Mouse (Mus musculus) kidney, embryonic 14.5 days (tissue): ENCODE measurements around the gene Phf14. TPM values are rescaled to one million over a fixed set of nuclear protein-coding genes. Genes with fewer than 3 reads are reported as not detected.

ENCODE experiments used
- ATAC-seq: fragments of 200-750 bp; cut with Nextera tagmentation; 2 replicates; pipeline ENCODE4 v1.8.0; 2017; ENCODE audit warnings: moderate number of reproducible peaks, mild to moderate bottlenecking, moderate TSS enrichment, moderate library complexity; ENCODE audit not compliant: low FRiP score, low TSS enrichment
- H3K27ac ChIP-seq: fragments of 300-500 bp; sonication (generic); 2 replicates; pipeline ENCODE4 v1.5.1; 2014; ENCODE audit warnings: low read depth, mild to moderate bottlenecking, low read length, moderate library complexity, mixed read lengths
- H3K27me3 ChIP-seq: fragments of 300-500 bp; sonication (generic); 2 replicates; pipeline ENCODE4 v1.6.1; 2014; ENCODE audit warnings: mild to moderate bottlenecking, low read length; ENCODE audit not compliant: control insufficient read depth, insufficient read depth
- H3K36me3 ChIP-seq: fragments of 300-500 bp; sonication (generic); 2 replicates; pipeline ENCODE4 v1.6.1; 2014; ENCODE audit warnings: low read length, mixed read lengths; ENCODE audit not compliant: control insufficient read depth, insufficient read depth
- H3K4me1 ChIP-seq: fragments of 300-500 bp; sonication (generic); 2 replicates; pipeline ENCODE4 v1.6.1; 2014; ENCODE audit warnings: low read length, mixed read lengths; ENCODE audit not compliant: control insufficient read depth, insufficient read depth
- H3K4me2 ChIP-seq: fragments of 300-500 bp; sonication (generic); replicated peaks from 2 replicates; pipeline ENCODE4 v1.6.1; 2014; ENCODE audit warnings: low read depth, mild to moderate bottlenecking, low read length
- H3K4me3 ChIP-seq: fragments of 300-500 bp; sonication (generic); 2 replicates; pipeline ENCODE4 v1.5.1; 2014; ENCODE audit warnings: mild to moderate bottlenecking, low read length
- H3K9ac ChIP-seq: fragments of 300-500 bp; sonication (generic); 2 replicates; pipeline ENCODE4 v1.6.1; 2014; ENCODE audit warnings: low read depth, mild to moderate bottlenecking, low read length, moderate library complexity
- H3K9me3 ChIP-seq: fragments of 300-500 bp; sonication (generic); 2 replicates; pipeline ENCODE4 v1.6.1; 2016; ENCODE audit warnings: low read length; ENCODE audit not compliant: control insufficient read depth
- WGBS: fragments of 180-500 bp; shearing (Covaris S2); extraction: QIAGEN DNeasy Blood & Tissue Kit; methylation state at CpG from one replicate; pipeline ENCODE4 v1.1.7; 2014; 5-methylcytosine and 5-hydroxymethylcytosine counted together
- polyA plus RNA-seq: library from polyadenylated mRNA; unstranded; fragments of >200 nt; fragmentation: Nextera tagmentation; extraction: Ambion mirVana; gene quantifications from 2 replicates; pipeline ENCODE4 v1.2.1, GENCODE M21; 2014

Phf14 gene
- polyA plus RNA-seq, 1 experiment from 2014 or later = 92.6 TPM

DNA sequence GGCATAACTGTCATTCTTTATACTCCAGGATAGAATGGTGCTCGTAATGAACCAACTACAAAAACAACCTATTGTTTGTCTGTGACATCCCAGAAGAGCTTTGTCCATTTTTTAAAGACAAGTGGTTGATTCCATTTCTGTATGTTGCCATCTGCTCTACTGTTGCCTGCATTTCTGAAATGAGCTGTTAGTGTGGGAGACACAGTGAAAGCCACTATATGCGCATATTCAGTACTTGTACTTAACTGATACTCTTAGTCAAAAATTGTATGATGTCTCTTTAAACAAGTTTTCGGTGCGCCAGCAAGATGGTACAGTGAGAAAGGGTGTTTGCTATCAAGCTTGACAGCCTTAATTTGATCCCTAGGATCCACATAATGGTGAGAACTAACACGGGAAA, 177.1 kb downstream of the Phf14 start:
- Histone ChIP-seq H3K4me2 (no peak overlapping the region), H3K27ac (no peak overlapping the region), H3K27me3 (no peaks in the 10 kb centered on the region), H3K4me3 (no peak overlapping the region), H3K9me3 (no peaks in the 10 kb centered on the region), H3K9ac (no peak overlapping the region), H3K36me3 (no peaks in the 10 kb centered on the region), H3K4me1 (no peaks in the 10 kb centered on the region)
- no peak for ATAC-seq
- 76% methylated on average over 5 of the region's 5 CpGs for WGBS

DNA sequence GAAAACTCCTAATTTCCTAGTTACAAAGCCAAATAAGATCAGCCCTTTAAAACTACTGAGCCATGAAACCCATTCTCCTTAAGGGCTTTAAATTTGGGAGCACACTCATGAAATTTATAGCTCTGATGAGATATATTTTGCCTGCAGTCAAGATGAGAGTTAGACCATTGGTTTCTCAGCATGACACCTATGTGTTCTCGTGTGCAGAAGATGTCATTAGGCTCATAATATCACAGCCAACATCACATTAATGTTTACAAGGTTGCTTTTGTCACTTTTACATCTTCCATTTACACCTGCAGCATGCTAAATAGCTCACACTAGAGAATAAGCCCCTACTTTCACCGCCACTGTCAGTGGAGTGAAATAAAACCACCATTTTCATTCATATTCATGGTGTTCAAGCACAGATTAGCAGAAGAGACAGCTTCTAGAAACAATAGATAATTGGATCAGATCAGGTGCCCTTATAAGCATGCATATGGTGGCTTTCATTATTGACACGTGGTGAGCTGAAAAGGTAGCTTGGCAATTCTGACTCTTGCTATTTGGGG, 181.9 kb downstream of the Phf14 start:
- no peak for ATAC-seq
- Histone ChIP-seq H3K4me2 (no peak overlapping the region), H3K27ac (no peak overlapping the region), H3K9me3 (no peaks in the 10 kb centered on the region), H3K4me1 (no peaks in the 10 kb centered on the region), H3K9ac (no peak overlapping the region), H3K36me3 (no peaks in the 10 kb centered on the region), H3K27me3 (no peaks in the 10 kb centered on the region), H3K4me3 (no peak overlapping the region)
- 63% methylated on average over 3 of the region's 3 CpGs for WGBS

DNA sequence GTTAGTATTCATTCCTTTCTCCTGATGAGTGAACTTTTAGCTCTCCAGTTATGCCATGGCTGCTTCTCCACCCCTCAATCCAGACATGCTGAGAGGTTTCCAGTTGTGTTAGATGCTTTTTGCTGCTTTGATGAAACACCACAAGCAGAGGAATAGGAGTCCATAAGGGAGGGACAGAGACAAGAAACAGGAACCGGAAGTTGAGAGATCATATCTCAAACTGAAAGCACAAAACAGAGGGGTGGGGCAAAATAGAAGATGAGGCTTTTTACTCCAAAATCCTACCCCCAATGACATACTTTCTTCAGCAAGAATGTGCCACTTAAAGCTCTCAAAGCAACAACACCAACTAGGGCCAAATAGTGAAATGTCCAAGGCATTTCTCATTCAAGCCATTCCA, 188.1 kb downstream of the Phf14 start:
- Histone ChIP-seq H3K4me1 (no peaks in the 10 kb centered on the region), H3K27me3 (no peaks in the 10 kb centered on the region), H3K4me3 (no peak overlapping the region), H3K36me3 (no peaks in the 10 kb centered on the region), H3K27ac (no peak overlapping the region), H3K4me2 (no peak overlapping the region), H3K9me3 (no peaks in the 10 kb centered on the region), H3K9ac (no peak overlapping the region)
- ATAC-seq = no peak
- WGBS = 79% methylated on average over 1 of the region's 1 CpGs

DNA sequence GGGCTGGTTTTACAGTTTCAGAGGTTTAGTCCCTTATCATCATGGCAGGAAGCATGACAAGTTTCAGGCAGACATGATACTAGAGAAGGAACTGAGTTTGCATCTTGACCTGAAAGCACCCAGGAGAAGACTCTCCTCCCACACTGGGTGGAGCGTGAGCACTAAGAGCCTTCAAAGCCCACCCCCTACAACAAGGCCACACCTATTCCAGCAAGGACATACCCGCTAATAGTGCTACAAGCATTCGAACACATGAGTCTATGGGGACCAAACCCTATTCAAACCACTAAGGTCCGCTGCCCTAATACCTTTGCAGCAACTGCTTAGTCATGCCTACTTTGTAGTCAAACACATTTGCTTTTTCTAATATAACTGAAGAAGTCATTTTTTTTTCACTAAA, 189.5 kb downstream of the Phf14 start:
- Histone ChIP-seq H3K9ac (no peak overlapping the region), H3K27me3 (no peaks in the 10 kb centered on the region), H3K4me3 (no peak overlapping the region), H3K27ac (no peak overlapping the region), H3K4me1 (no peaks in the 10 kb centered on the region), H3K36me3 (no peaks in the 10 kb centered on the region), H3K9me3 (no peaks in the 10 kb centered on the region), H3K4me2 (no peak overlapping the region)
- ATAC-seq = peak; percentile 49; the same call in 1 of the 2 replicates
- WGBS = 58% methylated on average over 4 of the region's 4 CpGs

DNA sequence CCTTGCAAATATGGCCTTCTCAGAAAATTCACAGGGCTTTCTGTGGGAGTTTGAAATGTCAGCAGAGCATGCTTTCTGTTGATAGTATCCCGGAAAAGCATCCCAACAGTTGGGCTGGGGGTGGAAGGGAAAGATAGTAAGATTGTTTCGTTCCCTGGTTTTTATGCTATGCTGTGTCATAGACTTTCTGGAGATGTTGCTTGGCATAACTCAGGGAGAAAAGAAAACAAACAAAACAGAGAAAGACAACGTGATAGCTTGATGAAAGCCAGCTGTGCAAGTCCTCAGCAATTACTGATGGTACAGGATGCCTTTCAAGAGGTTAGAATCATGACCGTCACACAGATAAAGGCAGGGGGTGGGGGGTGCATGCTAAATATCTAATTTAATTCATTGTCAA, 197.5 kb downstream of the Phf14 start:
- Histone ChIP-seq H3K27ac (no peak overlapping the region), H3K9ac (no peak overlapping the region), H3K4me3 (no peak overlapping the region), H3K4me2 (no peak overlapping the region), H3K27me3 (no peaks in the 10 kb centered on the region), H3K36me3 (no peaks in the 10 kb centered on the region), H3K9me3 (no peaks in the 10 kb centered on the region), H3K4me1 (no peaks in the 10 kb centered on the region)
- ATAC-seq = peak; percentile 72; the same call in 1 of the 2 replicates
- 36% methylated on average over 4 of the region's 4 CpGs for whole genome bisulfite sequencing

DNA sequence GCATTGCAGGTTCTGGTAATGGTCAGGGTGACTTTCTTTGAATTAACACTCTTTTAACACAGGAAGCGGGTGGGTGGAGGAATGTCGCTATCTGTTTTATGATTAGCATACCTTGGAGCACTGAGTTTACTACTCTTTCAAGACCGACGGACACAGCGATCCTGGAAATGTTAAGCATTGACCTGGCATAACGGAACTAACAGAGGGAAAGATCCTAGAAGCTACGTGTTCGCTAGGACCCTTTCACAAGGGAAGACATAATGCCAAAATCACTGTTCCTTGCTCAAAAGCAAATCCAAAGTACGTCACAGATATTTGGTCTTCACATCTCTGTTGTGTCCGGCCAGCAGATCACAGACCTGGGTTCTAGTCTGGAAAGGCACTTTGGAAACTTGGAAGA, 199.7 kb downstream of the Phf14 start:
- ATAC-seq = no peak
- Histone ChIP-seq H3K4me2 (no peak overlapping the region), H3K9me3 (no peaks in the 10 kb centered on the region), H3K4me3 (no peak overlapping the region), H3K36me3 (no peaks in the 10 kb centered on the region), H3K4me1 (no peaks in the 10 kb centered on the region), H3K9ac (no peak overlapping the region), H3K27me3 (no peaks in the 10 kb centered on the region), H3K27ac (no peak overlapping the region)
- 63% methylated on average over 10 of the region's 10 CpGs for WGBS

DNA sequence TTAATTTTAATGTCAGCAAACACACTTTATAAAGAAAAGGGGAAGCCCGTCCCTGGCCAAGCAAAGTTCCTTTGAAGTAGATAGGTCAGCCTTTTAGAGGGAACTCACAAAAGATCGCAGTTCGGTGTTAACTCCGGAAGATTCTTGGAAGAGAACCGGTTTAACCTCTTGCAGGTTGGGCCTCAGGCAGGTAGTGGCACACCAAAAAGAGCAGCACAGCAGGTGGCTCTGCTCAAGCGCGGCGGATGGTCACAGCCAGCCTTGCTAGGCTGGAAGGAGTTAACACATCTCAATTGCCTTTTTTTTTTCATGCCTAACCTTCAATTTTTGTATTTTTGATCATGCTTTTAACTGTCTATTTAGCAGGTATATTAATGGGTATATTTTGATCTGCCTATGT, 200.2 kb downstream of the Phf14 start:
- Histone ChIP-seq H3K4me1 (no peaks in the 10 kb centered on the region), H3K36me3 (no peaks in the 10 kb centered on the region), H3K9me3 (no peaks in the 10 kb centered on the region), H3K27me3 (no peaks in the 10 kb centered on the region), H3K9ac (no peak overlapping the region), H3K4me2 (no peak overlapping the region), H3K4me3 (no peak overlapping the region), H3K27ac (no peak overlapping the region)
- no peak for ATAC-seq
- WGBS = 22% methylated on average over 8 of the region's 8 CpGs

DNA sequence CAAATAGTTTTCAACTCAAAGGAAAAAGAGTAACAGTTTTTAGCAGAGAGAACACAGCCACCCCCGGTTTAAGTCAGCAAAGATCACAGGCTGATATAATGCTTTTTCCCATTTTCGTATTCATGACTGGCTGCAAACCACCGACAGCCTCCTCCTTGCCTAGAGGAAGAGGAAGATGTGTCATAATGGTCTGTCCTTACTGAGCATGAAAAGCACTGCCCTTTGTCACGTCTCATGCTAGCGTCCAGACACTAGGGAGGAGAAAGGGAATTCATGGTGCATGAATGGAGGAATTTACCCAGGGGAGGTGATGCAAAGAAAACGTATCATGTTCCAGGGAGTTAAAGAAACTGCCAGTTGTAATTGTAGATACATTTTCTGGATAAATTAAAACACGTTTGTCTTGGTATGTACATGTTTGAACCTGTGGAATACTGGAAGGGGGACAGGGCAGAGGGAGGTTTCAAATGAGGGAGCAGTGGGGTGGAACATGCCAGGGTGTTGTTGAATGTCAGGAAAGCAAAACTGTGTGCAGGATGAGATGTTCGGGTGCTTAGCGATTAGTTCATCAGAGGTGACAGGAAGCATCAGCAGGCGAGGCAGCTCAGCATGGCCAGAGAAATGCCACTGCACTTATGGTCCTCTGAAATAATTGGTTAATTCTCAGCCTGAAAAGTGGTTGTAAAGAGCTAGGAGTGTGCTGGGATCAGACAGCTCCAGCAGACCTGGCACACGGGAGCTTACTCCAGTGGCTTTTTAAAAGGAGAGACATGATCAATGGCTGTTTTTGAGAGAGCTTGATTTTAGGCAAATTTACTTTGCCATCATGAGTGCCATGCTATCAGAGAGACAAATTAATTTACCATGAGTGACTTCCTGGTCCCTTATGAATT, 209.6 kb downstream of the Phf14 start:
- Histone ChIP-seq H3K4me2 (0 out of 2 replicates have a peak overlapping the region, but pooled peaks have one; percentile 1), H3K27me3 (no peaks in the 10 kb centered on the region), H3K27ac (peak overlapping the region; percentile 47; the same call in 1 of the 2 replicates), H3K4me3 (no peak overlapping the region), H3K36me3 (no peaks in the 10 kb centered on the region), H3K9ac (no peak overlapping the region), H3K9me3 (no peaks in the 10 kb centered on the region), H3K4me1 (peaks cover 14% of the 10 kb centered on the region)
- WGBS = 15% methylated on average over 11 of the region's 11 CpGs
- ATAC-seq = peak; percentile 95
